Mouse (Mus musculus) naive thymus-derived CD4-positive, alpha-beta T cell, adult 2 months (primary cell): Measurements from ENCODE around the gene Nudt22.

Experiments used
- DNase-seq: peaks from one replicate; pipeline ENCODE4 v3.0.0-alpha.2; 2011; ENCODE audit warnings: low read depth

The Nudt22 gene

DNA sequence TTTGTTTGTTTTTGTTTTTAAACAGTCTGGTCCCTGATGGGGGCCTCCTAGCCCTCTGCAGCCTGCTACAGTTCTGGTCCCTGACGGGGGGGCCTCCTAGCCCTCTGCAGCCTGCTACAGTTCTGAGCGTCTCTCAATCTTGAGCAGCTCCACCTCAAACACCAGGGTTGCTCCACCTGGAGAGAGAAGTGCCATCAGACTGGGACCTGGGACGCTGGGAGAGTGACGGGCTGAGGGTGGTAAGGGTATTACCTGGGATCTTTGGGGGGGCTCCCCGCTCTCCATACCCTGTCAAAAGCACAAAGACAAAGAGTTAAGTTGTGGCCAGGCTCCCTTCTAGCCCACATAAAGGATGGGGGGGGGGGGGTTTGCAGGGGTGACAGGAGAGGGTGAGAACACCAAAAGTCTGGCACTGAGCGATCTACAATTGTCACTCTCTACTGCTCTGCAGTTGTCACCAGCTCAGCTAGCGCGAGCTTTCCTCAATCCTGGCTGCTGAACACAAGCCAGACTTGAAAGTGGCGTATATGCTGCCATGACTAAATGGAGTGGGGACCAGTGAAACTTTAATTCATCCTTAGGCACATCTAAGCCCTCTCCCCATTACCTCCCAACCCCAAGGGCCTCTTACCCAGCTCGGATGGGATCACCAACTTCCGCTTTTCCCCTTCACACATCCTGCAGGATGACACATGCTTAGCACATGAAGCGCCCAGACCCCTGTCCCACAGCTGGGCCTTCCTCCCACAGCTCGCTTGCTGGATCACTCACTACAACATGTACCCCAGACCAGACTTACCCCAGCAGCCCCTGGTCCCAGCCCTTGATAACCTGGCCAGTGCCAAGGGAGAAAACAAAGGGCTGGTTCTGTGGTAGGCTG lies 17.9 kb downstream of the Nudt22 start:
- DNase-seq: no peak

DNA sequence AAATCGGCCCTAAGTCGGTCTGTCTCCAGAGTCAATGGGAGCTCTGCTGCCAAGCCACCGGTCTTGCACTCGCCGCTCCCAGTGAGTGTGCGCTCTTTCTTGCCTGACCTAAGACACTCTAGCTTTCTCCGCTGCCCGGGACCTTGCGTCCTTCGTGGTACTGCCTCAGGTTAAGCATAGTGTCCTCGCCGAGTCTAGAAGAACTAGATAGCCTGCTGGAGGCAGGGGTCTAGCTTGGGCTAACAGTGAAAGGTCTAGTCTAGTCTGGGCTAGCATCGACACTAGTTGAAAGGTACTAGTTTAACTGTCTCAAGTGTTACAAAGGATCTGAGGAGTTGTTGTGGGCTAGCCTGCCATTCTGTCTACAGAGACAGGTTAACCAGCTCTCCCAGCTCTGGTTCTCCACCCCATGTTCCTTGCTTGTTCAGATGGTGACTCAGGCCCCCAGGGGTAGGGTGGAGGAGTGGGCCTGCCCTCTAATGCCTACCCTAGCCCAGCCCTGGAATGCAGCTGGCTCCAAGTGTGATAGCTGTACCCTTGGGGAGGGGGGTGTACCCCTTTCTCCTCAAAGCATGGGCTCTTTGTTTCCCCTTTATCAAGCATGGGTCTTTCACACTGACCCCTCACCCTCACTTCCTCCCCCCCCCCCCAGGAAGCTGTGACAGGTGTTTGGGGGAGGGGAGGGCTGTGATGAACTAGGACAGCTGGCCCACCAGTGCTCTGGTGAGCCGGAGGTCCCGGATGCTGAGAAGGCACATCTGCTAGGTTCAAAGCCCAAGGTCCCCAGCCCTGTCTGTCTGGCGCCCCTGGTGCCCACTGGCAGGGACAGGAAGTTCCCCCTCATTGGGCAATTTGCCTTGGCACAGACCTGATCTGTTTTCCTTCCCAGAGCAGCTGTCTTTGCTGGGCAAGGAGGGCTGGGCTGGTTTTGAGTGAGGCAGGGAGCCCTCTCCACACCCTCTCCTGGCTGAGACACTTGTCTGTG lies 20.1 kb downstream of the Nudt22 start, which contains the start of gene Plcb3:
Plcb3 (minus strand) TSS at position 934 of the 985 bp plus-strand sequence.
- DNase-seq: peak; percentile 74

DNA sequence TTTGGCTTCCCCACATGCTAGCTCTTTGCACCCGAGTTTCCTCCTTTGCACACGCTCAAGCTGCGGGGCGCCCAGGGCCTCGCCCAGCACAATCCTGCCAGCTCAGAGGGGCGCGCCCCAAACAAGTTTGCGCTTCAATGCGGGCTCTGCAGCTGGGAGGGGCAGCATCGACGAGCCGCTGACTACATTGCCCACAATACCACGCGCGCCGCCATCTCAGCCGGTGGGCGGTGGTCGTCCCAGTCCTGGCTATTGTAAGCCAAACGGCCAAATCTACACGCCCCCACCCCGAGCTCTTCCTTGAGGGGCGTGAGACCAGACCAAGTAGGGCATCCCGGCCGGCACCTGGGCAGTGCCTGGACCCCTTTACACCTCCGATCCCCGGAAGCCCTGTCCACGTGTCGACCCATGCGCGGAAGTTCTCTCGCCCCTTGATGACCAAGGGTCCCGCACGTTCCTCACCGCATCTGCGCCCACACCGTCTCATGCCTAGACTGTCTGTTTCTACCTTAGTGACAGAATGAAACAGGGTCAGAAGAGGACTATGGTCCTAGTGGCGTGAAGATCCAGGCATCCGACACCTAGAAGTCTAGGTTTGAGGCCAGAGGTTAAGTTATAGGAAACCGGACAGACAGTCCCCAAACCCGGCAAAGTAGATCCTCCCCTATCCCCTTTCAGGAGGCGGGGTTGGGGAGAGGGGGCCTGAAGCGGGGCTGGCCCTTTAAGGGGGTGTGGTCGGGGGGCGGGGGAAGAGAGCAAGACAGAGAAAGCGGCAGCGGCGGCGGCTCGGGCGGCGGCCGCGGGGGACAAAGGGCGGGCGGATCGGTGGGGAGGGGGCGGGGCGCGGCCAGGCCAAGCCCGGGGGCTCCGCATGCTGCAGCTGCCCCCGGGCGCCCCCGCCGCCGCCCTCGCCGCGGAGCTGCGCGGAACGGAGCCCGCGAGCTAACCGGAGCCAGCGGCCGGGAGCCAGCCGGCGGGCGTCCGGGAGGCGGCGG lies 21.4 kb downstream of the Nudt22 start, which contains the start of gene Ppp1r14b:
Ppp1r14b (plus strand) TSS at position 758 of the 995 bp plus-strand sequence.
- peak; percentile 80 for DNase-seq

DNA sequence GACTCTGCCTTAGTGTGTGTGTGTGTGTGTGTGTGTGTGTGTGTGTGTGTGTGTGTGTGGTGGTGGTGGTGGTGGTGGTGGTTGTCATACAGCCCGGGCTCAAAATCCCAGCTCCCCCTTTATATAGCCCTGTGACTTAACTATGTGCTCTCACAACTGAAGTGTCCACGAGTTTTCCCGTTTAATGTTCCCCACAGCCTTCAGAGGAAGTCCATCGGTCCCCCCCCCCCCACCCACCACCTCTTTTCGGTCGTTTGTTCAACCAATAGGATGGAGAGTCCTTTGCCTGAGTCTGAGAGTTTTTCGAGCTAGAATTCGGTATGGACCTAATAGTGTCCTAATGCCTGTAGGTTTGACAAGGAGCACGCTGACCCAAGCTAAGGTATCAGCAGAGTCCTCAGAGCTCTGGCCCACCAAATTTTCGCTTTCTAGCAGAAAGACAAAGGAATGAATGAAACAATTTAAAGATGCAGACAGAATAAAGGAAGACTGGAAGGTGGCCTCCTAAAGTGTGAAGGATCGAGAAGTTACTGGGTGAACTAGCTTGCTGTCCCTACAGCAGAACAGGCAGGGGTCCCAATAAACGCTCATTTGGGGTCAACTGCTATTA lies 22.2 kb downstream of the Nudt22 start:
- DNase-seq: no peak

DNA sequence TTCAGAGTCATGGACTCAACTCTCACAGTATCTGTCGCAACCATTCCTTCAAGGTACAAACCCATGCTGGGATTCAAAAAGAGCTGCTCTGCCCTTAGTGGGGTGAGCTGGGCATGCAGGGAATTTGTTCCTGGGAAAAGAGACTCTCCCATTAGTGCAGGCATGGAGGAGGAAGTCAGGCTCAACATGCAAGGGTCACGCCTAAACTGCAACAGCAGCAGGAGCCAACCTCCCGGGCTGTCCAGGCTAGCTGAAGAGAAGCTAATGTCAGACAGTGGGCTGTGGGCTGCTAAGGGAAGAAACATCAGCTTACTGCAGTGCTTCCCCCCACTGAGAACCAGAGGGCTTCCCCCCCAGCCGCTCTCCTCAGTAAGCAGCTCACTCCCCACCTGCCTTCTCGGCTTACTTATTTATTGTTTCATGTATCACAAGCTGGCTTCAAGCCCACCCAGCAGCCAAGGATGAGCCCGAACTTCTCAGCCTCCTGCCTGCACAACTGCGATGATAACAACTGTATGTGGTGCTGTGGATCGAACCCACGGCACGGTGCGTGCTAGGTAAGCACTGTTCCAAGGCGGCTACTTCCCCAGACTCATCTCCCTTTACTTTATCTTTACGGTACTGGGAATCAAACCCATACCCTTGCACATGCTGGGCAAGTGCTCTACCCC lies 23.5 kb downstream of the Nudt22 start:
- DNase-seq: no peak

DNA sequence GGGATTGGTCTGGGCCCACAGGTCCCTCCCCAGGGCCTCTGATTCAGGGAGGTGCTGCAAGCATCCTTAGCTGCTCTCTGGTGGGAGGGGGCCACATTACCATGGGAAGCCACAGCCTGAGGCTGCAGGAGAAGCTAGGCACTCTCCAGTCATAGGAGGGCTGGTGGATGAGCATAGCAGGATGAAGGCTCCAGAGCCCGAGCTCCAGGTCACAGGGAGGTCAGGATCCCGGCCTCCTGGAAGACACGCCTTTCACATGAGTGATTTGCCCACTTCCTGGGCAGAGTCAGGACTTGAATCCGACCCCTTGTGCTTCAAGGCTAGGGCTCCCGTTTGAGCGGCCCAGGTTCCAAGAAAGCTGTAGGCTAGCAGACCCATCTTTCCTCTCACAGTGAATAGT lies 24.3 kb downstream of the Nudt22 start:
- no peak for DNase-seq

DNA sequence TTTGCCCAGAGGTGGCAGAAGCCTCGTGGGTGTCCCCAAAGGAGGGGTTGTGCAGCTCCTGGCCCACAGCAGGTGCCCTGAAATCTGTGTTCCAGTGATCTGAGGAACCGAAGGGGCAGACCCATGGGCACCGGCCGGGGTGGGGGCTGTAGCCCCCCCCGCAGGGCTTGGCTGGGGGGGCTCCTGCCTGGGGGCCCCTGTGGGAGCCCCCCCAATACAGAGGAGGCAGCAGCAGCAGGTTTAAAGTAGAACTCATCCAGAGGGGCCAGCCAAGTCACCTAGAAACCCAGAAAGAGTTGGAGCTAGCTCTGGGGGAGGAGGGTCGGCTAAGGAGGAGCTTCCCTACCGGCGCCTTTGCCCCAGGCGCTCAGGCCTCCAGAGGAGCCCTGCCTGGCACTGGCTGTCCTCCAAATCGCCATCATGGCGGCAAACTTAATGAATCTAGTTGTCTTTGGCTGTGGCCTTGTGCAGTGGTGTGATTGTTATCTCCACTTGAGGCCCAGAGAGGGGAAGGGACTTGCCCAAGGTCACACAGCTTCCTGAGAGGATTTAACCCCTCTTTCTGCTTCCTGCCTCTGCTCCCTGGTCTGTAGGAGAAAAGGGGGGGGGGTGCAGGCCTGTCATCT lies 25.3 kb downstream of the Nudt22 start:
- DNase-seq: peak; percentile 28

DNA sequence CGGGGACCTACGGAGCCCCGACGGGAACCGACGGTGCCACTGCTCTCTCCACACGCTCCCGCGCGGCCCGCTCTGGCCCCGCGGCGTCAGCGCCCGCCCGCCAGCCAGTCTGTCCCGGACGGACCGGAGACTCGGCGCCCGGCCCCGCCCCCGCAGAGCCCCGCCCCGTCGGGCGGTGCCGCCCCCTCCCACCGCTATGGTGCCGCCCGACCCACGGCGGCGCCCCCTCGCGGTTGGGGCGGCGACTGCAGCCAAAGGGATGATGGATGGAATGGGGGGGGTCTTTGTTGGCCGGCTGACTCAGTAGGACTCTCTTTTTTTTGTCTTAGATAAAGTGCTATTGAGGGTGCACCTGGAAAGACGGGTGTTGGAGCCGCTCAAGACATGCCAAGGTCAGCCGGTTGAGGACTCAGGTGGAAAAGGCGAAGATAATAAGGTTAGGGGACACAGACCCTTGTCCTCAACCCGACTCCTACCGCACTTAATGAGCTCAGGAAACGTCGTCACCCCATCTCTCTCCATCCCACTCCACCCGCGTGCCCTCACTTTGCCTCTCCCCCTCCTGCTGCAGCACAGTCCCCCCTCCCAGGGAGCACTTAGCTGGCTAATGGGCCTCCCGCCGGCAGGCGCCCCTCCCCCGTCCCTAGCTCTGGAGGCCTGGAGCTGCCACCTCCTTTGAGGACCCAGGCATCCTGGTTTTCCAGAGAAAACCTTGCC lies 26.1 kb downstream of the Nudt22 start:
- DNase-seq: peak; percentile 85

DNA sequence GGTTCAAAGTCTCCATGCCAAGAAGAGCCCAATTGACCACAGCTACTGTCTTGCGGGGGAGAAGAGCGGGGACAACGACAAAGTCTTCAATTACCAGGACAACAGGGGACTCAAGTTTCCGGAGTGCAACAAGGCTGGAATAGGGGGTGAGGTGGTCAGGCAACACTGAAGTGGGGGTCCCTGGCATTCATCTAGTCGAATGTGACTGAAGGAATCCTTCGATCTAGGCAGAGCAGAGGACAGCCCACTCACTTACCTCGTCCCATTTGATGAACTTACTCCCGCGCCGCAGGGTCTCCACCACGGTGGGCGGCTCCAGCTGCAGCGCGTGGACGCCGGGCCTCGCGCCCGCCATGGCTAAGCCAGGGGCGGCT lies 26.6 kb downstream of the Nudt22 start:
- no peak for DNase-seq

DNA sequence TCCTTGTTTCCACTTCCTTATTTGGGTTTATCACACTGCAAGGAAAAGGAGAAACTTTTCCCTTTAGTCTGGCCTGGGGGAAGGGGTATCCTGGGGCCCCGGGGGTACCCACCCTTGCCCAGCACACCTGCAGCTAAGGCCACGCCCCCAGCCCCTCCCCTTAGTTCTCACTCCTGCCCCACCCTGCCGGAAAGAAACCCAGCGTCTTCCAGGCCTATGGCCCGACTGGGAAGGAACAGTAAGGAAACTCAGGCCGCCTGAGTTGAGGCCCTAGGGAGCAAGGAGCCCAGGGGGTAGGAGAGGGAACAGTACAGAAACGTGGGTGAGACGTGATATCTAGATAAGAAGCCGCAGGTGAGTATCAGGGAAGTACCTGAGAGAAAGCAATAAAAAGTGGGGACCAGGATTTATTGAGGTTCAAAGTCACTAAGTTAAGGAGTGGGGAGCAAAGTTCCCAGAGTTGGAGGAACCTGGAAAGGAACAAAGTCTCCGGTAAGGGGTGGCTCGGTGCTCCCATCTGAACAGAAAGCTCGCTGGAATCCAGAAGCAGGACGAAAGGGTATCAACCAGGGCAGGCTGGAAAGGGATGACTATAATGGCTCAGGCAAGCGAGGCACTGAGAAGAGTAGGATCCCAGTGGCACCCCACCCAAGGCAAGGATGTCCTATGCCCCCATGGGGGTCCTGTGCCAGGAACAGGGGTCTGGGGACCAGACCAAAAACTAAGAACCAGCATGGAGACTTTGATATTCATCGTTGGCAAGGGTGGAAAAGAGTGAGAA lies 27.2 kb downstream of the Nudt22 start:
- peak; percentile 34 for DNase-seq

DNA sequence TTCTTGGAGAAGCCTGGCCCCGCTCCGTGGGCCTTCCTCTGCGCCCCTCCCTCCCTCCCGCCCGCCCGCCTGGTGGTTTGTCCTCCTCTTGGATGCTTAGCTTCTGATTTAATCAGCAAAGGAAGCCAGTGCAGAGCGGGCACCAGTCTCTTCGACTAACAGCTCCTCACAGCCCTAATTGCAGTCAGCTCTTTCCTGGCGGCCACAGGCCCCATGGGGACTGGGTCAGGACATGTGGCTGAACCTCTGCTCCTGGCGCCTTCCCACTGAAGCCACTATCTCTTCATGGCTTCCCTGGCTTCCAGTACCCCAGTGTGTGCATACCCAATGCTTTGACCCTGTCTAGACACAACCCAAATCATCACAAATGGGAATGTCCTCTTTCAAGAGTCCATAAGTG lies 39.5 kb downstream of the Nudt22 start:
- DNase-seq: no peak

DNA sequence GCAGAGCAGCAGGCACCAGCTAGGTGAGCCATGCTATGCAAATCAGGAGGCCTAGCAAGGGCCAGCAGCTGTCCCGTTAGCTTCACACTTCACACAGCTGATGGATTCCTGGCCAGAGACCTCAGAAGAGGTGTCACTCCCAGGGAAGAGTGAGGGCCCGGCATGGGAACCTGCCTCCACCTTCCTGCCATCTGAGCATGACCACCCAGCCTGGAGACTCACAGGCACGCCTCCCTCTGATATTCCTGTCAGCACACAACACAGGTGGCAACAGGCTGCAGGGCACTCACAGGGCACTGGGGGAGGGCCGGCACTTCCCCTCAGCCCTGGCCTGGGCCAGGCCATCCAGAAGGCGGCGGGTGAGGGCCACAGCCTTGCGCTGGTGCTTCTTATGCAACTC lies 40.5 kb downstream of the Nudt22 start:
- DNase-seq: no peak

DNA sequence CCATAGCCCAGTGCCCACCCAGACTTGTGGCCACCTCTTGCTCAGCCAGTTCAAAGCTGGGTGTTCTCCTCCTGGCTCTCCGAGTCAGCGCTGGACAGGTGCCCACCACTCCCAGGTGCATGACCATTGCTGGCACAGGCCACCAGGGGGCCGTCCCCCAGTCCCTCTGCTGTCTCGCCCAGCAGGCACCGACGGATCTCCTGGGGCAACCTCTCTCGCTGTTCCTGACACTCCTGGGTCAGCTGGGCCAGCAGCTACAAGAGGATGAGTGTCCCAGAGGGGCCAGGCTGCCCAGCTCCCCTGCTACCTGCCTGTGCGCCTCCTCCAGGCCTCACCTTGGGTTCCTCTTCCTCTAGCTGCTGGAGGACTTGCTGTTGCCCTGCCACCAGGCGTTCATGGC lies 41.9 kb downstream of the Nudt22 start:
- no peak for DNase-seq

DNA sequence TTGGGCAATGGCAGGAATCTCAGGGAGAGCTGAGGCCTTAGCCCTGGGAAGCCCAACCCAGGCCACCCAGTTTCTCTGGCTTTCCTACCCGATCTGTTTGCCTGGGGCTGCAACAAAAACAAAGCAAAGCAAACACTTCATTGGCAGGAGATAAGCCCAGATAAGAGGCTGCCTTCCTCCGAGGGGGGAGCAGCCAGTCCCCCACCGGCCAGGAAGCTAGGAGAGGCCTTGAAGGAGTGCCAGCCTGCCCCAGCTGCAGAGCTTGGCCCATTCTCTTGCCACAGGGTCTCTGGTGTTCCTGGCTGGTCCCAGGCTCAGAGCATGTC lies 43.2 kb downstream of the Nudt22 start:
- no peak for DNase-seq

DNA sequence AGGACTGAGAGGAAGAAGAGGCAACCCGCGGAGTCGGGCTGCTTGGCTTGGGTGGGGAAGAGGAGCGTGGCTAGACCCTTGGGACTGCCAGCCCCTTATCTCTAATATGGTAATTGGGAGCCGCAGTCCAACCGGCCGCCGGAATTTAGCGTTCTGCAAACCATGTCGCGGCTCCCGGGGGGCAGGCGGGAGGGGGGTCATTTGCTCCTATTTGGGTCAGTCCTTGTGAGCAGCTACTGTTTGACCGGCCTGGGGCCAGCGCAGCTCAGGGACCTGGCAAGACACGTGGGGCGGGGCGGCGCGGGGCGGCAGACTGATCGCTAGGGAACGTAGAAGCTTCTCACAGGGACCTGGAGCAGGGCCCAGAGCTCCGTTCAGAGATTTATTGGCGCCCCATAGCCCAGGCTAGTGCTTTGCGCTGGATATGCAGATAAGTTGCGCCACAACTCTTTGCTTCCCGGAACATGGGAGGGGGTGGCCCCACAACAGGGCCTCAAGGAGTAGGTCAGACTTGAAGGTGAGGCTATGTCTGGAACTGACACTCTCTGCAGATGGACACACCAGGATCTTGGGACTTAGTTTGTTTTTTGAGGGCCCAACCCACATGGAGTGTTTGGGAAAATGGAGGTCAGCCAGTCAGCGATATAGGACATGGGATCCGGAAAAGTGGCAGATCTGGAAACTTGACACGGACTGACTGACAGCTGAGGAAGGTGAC lies 43.8 kb downstream of the Nudt22 start:
- peak; percentile 54 for DNase-seq

DNA sequence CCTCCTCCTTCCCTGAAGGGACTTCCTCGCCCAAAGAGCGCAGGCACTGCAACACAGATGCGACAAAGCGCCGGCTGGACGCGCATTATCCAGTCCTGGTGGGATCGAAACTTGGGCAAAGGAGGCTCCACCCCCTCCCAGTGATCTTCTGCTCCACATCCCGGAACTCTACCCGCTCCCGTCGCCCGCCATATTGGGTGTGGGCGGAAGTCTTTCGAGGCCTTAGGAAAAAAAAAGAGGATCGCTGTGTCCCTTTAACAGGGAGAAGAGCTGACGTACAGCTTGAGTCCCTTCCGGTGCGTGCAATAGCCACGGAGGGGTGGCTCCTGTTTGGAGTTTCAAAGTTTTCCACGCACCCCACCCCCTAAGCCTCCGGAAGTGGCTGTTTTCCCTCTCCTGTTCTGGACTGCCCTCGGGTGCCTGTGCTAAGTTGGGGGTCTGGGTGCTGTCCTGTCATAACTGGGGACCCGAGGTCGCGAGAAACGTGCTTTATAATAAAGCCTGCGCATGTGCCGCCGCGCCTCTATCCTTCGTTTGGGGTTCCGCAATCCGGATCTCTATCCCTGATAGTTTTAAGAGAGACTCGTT lies 44.4 kb downstream of the Nudt22 start:
- DNase-seq: peak; percentile 75

DNA sequence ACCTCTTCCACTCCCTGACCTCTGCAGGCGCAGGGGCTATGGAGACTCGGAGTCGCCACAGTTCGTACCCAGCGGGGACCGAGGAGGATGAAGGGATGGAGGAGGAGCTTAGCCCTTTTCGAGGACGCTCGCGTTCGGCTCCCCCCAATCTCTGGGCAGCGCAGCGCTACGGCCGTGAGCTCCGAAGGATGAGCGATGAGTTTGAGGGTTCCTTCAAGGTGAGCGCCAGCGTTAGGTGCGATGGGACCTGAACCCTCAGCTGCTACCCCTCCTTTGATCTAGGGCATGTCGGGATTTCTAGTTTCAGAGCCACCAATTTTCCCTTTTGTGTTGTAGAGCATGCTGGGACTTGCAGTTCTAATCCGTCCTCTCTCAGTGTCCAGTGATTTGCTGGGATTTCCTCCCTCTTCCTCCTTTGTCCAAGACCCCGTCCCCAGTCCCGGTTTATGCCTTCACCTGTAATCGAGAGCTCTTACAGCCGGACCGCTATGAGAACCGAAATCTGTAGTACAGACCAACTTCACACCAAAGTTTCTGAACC lies 45.2 kb downstream of the Nudt22 start:
- DNase-seq: peak; percentile 64
